ENCODE assay signal across 8 mouse cellular contexts in genomic region chr12:80395270-80395669, GRCm38 (mm10).
"Had no signal": no experiment of that assay in that cellular context is flagged by ENCODE, and none has a peak within 500 bp of the region (broad histone marks: within the 10 kb centered on the region; RNA-seq: fewer than 3 reads in every experiment).

No protein-coding gene starts in this region.

- DNase-seq: kidney, adult 11 months; kidney, adult 8-10 months; kidney, postnatal 10 days; kidney, postnatal 36 days; liver, postnatal 0 days; lung, embryonic 14.5 days; thymus, adult 2 months; thymus, postnatal 14 days had no signal
